Mouse (Mus musculus): ENCODE results near the gene Uvssa. TPM values are rescaled to one million over a fixed set of nuclear protein-coding genes. Genes with fewer than 3 reads are reported as not detected.
A peak's percentile ranks its signal among the peaks of the same experiment; 100 is the strongest.

Gene Uvssa
- polyA plus RNA-seq, 1 experiment from 2014 or later = 8.9 TPM

GRCm38 (mm10) chr5:33432057-33432935, 53.9 kb downstream of the Uvssa start:
- peaks cover 95% of the 10 kb centered on the region for H3K27me3 ChIP-seq (ENCODE audit: control insufficient read depth, insufficient read depth, low read length)
- under 1% methylated on average over 39 of the region's 39 CpGs for WGBS
- H3K27ac ChIP-seq (ENCODE audit: low read depth, low read length) = no peak overlapping the region
- no peak overlapping the region; the same call in 1 of the 2 replicates for H3K4me3 ChIP-seq (ENCODE audit: low read length)
- H3K36me3 ChIP-seq (ENCODE audit: control insufficient read depth, insufficient read depth, low read length) = no peaks in the 10 kb centered on the region
- H3K4me1 ChIP-seq (ENCODE audit: control insufficient read depth, insufficient read depth, low read length) = peaks cover 16% of the 10 kb centered on the region
- no peak overlapping the region for H3K4me2 ChIP-seq (replicated peaks; ENCODE audit: low read depth, low read length)
- no peak for ATAC-seq (ENCODE audit: low FRiP score, low TSS enrichment)
- H3K9ac ChIP-seq (ENCODE audit: low read depth, low read length) = no peak overlapping the region
- no peaks in the 10 kb centered on the region for H3K9me3 ChIP-seq (ENCODE audit: control insufficient read depth, low read length)

GRCm38 (mm10) chr5:33433201-33434138, 55.1 kb downstream of the Uvssa start, which contains the start of gene Nkx1-1:
TSS of gene Nkx1-1 (minus strand) at chr5:33433976.
- WGBS = under 1% methylated on average over 81 of the region's 90 CpGs

GRCm38 (mm10) chr5:33434141-33434780, 55.9 kb downstream of the Uvssa start:
- Histone ChIP-seq H3K27ac (ENCODE audit: low read depth, low read length) (no peak overlapping the region), H3K9me3 (ENCODE audit: control insufficient read depth, low read length) (no peaks in the 10 kb centered on the region), H3K36me3 (ENCODE audit: control insufficient read depth, insufficient read depth, low read length) (no peaks in the 10 kb centered on the region), H3K27me3 (ENCODE audit: control insufficient read depth, insufficient read depth, low read length) (peaks cover 96% of the 10 kb centered on the region), H3K4me1 (ENCODE audit: control insufficient read depth, insufficient read depth, low read length) (peaks cover 16% of the 10 kb centered on the region), H3K4me3 (ENCODE audit: low read length) (peak overlapping the region; percentile 25), H3K4me2 (replicated peaks; ENCODE audit: low read depth, low read length) (peak overlapping the region; percentile 31), H3K9ac (ENCODE audit: low read depth, low read length) (no peak overlapping the region)
- WGBS = under 1% methylated on average over 46 of the region's 60 CpGs
- 0 out of 2 replicates have a peak, but pooled peaks have one; percentile 24 for ATAC-seq (ENCODE audit: low FRiP score, low TSS enrichment)

More at GRCm38 (mm10) chr5:33433201-33434138, 55.1 kb downstream of the Uvssa start, which contains the start of gene Nkx1-1:
- peaks cover 16% of the 10 kb centered on the region for H3K4me1 ChIP-seq (ENCODE audit: control insufficient read depth, insufficient read depth, low read length)
- H3K4me3 ChIP-seq (ENCODE audit: low read length) = peak within 1 kb of the TSS; percentile 25
- H3K27me3 ChIP-seq (ENCODE audit: control insufficient read depth, insufficient read depth, low read length) = peaks cover 98% of the 10 kb centered on the region
- H3K9me3 ChIP-seq (ENCODE audit: control insufficient read depth, low read length) = no peaks in the 10 kb centered on the region
- H3K27ac ChIP-seq (ENCODE audit: low read depth, low read length) = no peak within 1 kb of the TSS
- peak within 1 kb of the TSS; percentile 31 for H3K4me2 ChIP-seq (replicated peaks; ENCODE audit: low read depth, low read length)
- no peak within 1 kb of the TSS for H3K9ac ChIP-seq (ENCODE audit: low read depth, low read length)
- H3K36me3 ChIP-seq (ENCODE audit: control insufficient read depth, insufficient read depth, low read length) = no peaks in the 10 kb centered on the region
- ATAC-seq (ENCODE audit: low FRiP score, low TSS enrichment) = no peak

GRCm38 (mm10) chr5:33435151-33435550, 56.8 kb downstream of the Uvssa start:
- no peaks in the 10 kb centered on the region for H3K36me3 ChIP-seq (ENCODE audit: control insufficient read depth, insufficient read depth, low read length)
- H3K4me1 ChIP-seq (ENCODE audit: control insufficient read depth, insufficient read depth, low read length) = peaks cover 16% of the 10 kb centered on the region
- 0 out of 2 replicates have a peak overlapping the region, but pooled peaks have one; percentile 25 for H3K4me3 ChIP-seq (ENCODE audit: low read length)
- H3K27me3 ChIP-seq (ENCODE audit: control insufficient read depth, insufficient read depth, low read length) = peaks cover 91% of the 10 kb centered on the region
- H3K9me3 ChIP-seq (ENCODE audit: control insufficient read depth, low read length) = no peaks in the 10 kb centered on the region
- 1% methylated on average over 26 of the region's 26 CpGs for WGBS
- no peak overlapping the region for H3K4me2 ChIP-seq (replicated peaks; ENCODE audit: low read depth, low read length)
- no peak overlapping the region for H3K27ac ChIP-seq (ENCODE audit: low read depth, low read length)
- H3K9ac ChIP-seq (ENCODE audit: low read depth, low read length) = no peak overlapping the region
- ATAC-seq (ENCODE audit: low FRiP score, low TSS enrichment) = no peak

GRCm38 (mm10) chr5:33435941-33436340, 57.6 kb downstream of the Uvssa start:
- Histone ChIP-seq H3K27ac (ENCODE audit: low read depth, low read length) (no peak overlapping the region), H3K27me3 (ENCODE audit: control insufficient read depth, insufficient read depth, low read length) (peaks cover 83% of the 10 kb centered on the region), H3K4me3 (ENCODE audit: low read length) (no peak overlapping the region), H3K9ac (ENCODE audit: low read depth, low read length) (no peak overlapping the region), H3K4me2 (replicated peaks; ENCODE audit: low read depth, low read length) (no peak overlapping the region), H3K36me3 (ENCODE audit: control insufficient read depth, insufficient read depth, low read length) (no peaks in the 10 kb centered on the region), H3K9me3 (ENCODE audit: control insufficient read depth, low read length) (no peaks in the 10 kb centered on the region), H3K4me1 (ENCODE audit: control insufficient read depth, insufficient read depth, low read length) (peaks cover 16% of the 10 kb centered on the region)
- ATAC-seq (ENCODE audit: low FRiP score, low TSS enrichment) = no peak
- 3% methylated on average over 4 of the region's 4 CpGs for WGBS

- peaks cover 13% of the 10 kb centered on the region for H3K4me1 ChIP-seq (ENCODE audit: control insufficient read depth, insufficient read depth, low read length)
- H3K4me3 ChIP-seq (ENCODE audit: low read length) = no peak overlapping the region
- no peaks in the 10 kb centered on the region for H3K36me3 ChIP-seq (ENCODE audit: control insufficient read depth, insufficient read depth, low read length)
- 2% methylated on average over 23 of the region's 23 CpGs for WGBS
- ATAC-seq (ENCODE audit: low FRiP score, low TSS enrichment) = peak; percentile 89
- no peak overlapping the region for H3K27ac ChIP-seq (ENCODE audit: low read depth, low read length)
- no peaks in the 10 kb centered on the region for H3K9me3 ChIP-seq (ENCODE audit: control insufficient read depth, low read length)
- peaks cover 81% of the 10 kb centered on the region for H3K27me3 ChIP-seq (ENCODE audit: control insufficient read depth, insufficient read depth, low read length)
- no peak overlapping the region for H3K4me2 ChIP-seq (replicated peaks; ENCODE audit: low read depth, low read length)
- H3K9ac ChIP-seq (ENCODE audit: low read depth, low read length) = no peak overlapping the region
Measured at GRCm38 (mm10) chr5:33438214-33438613, 59.9 kb downstream of the Uvssa start.

- H3K4me3 ChIP-seq (ENCODE audit: low read length) = peak overlapping the region; percentile 22
- H3K27me3 ChIP-seq (ENCODE audit: control insufficient read depth, insufficient read depth, low read length) = peaks cover 50% of the 10 kb centered on the region
- H3K27ac ChIP-seq (ENCODE audit: low read depth, low read length) = no peak overlapping the region
- H3K9me3 ChIP-seq (ENCODE audit: control insufficient read depth, low read length) = no peaks in the 10 kb centered on the region
- no peaks in the 10 kb centered on the region for H3K36me3 ChIP-seq (ENCODE audit: control insufficient read depth, insufficient read depth, low read length)
- 7% methylated on average over 55 of the region's 56 CpGs for WGBS
- peak; percentile 46; the same call in 1 of the 2 replicates for ATAC-seq (ENCODE audit: low FRiP score, low TSS enrichment)
- no peaks in the 10 kb centered on the region for H3K4me1 ChIP-seq (ENCODE audit: control insufficient read depth, insufficient read depth, low read length)
- 0 out of 2 replicates have a peak overlapping the region, but pooled peaks have one; percentile 12 for H3K9ac ChIP-seq (ENCODE audit: low read depth, low read length)
- H3K4me2 ChIP-seq (replicated peaks; ENCODE audit: low read depth, low read length) = peak overlapping the region; percentile 46
Measured at GRCm38 (mm10) chr5:33442927-33443710, 64.8 kb downstream of the Uvssa start.

GRCm38 (mm10) chr5:33443794-33444193, 65.4 kb downstream of the Uvssa start:
- Histone ChIP-seq H3K4me2 (replicated peaks; ENCODE audit: low read depth, low read length) (no peak overlapping the region), H3K27ac (ENCODE audit: low read depth, low read length) (no peak overlapping the region), H3K27me3 (ENCODE audit: control insufficient read depth, insufficient read depth, low read length) (peaks cover 45% of the 10 kb centered on the region), H3K9me3 (ENCODE audit: control insufficient read depth, low read length) (no peaks in the 10 kb centered on the region), H3K9ac (ENCODE audit: low read depth, low read length) (no peak overlapping the region), H3K4me1 (ENCODE audit: control insufficient read depth, insufficient read depth, low read length) (no peaks in the 10 kb centered on the region), H3K4me3 (ENCODE audit: low read length) (no peak overlapping the region), H3K36me3 (ENCODE audit: control insufficient read depth, insufficient read depth, low read length) (no peaks in the 10 kb centered on the region)
- WGBS = 57% methylated on average over 9 of the region's 9 CpGs
- no peak for ATAC-seq (ENCODE audit: low FRiP score, low TSS enrichment)

Data from kidney, embryonic 14.5 days (tissue).